Mouse (Mus musculus): ENCODE measurements around the gene Bcl3. TPM values are rescaled to one million over a fixed set of nuclear protein-coding genes. Genes with fewer than 3 reads are reported as not detected.

The Bcl3 gene
- 0.52 and 0.64 TPM in 2 replicates for polyA plus RNA-seq (2016; fragmentation: Nextera tagmentation; extraction: Ambion mirVana)

DNA sequence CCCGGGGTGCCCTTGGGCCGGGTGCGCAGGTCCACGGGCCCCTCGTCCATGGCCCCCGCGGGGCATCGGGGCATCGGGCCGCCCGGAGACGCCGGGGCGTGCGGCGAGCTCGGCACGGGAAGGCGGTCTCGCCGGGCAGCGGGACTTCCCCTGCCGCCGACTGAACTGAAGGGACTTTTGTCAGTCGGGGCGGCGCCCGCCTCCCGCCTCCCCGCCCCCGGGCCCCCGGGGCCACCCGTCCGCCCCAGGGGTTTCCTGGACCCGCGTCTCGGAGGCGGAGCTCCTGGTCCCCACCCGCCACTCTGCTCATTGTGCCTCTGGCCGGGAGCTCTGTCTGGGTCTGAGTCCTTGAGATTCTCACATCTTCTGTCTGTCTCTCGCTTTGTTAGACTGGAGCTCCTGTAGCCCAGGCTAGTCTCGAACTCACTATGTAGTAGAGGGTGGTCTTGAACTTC lies at the start of gene Bcl3:
Gene Bcl3, minus strand, starts transcription at position 167 of the 455 bp plus-strand sequence.
- WGBS = 1% methylated on average over 34 of the region's 42 CpGs
- Histone ChIP-seq H3K9ac (replicated peaks) (peak within 1 kb of the TSS; percentile 41; the same call in 1 of the 2 replicates), H3K36me3 (no peaks in the 10 kb centered on the region), H3K27ac (replicated peaks) (no peak within 1 kb of the TSS), H3K9me3 (peaks cover 7% of the 10 kb centered on the region; the same call in 1 of the 2 replicates), H3K4me2 (replicated peaks) (peak within 1 kb of the TSS; percentile 50), H3K4me3 (peak within 1 kb of the TSS; percentile 37), H3K27me3 (peaks cover 56% of the 10 kb centered on the region), H3K4me1 (peaks cover 18% of the 10 kb centered on the region)
- ATAC-seq (ENCODE audit: low FRiP score, low read depth) = no peak

DNA sequence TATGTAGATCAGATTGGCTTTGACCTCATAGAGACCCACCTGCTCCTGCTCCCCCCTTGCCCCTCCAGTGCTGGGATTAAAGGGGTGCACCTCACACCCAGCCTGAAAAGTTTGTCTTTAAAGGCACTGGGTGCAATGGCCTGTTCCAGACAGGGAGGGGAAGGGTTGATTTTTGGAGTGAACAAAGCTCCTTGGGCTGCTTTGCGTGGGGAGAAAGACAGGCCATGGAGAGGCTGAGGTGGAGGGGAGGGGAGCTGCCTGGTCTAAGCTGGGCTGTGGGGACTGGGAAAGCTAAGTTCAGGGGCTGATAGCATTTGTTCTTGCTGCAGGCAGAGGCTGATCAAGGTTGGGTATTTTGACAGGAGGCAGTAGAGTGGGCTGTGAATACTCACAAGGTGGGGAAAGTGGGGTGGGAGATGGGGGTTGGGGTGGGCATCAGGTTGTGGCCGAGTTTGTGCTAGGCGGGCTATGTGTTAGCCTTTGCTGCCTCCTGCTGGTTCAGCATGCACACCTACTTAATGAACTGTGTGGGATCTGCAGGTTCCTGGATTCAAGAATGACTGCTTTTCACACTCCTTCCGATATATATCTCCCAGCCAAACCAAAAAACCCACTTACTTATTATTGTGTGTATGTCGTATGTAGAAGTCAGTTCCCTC lies 49.5 kb upstream of the Bcl3 start:
- Histone ChIP-seq H3K36me3 (no peaks in the 10 kb centered on the region), H3K4me3 (no peak overlapping the region), H3K4me2 (replicated peaks) (no peak overlapping the region), H3K9ac (replicated peaks) (no peak overlapping the region), H3K9me3 (no peaks in the 10 kb centered on the region), H3K4me1 (no peaks in the 10 kb centered on the region), H3K27ac (replicated peaks) (no peak overlapping the region), H3K27me3 (no peaks in the 10 kb centered on the region)
- WGBS = 47% methylated on average over 5 of the region's 5 CpGs
- no peak for ATAC-seq (ENCODE audit: low FRiP score, low read depth)

DNA sequence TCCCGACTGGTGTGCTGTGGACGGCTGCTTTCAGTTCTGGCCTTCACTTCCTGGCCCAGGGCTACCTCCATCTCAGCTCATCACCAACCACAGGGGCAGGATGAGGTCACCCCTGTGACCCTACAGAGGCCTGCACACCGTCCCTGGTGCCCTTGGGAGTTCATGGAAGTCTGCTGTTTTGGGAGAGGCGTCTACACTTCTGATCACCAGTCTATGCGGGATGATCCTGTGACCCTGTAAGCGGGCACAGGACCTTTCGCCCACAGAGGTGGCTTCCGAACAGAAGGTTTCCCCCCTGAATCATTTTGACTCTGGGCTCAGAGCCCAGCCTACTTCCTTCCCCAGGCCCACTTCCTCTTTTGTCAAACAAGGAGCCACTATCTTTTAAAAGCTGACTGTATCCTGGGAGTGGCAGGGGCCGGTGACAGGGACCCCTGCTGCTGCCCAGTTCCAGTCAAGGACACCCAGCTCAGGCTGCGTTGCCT lies 48.6 kb upstream of the Bcl3 start:
- Histone ChIP-seq H3K27me3 (no peaks in the 10 kb centered on the region), H3K9me3 (no peaks in the 10 kb centered on the region), H3K9ac (replicated peaks) (no peak overlapping the region), H3K4me3 (no peak overlapping the region), H3K27ac (replicated peaks) (no peak overlapping the region), H3K36me3 (no peaks in the 10 kb centered on the region), H3K4me2 (replicated peaks) (no peak overlapping the region), H3K4me1 (no peaks in the 10 kb centered on the region)
- WGBS = 70% methylated on average over 10 of the region's 10 CpGs
- ATAC-seq (ENCODE audit: low FRiP score, low read depth) = no peak

DNA sequence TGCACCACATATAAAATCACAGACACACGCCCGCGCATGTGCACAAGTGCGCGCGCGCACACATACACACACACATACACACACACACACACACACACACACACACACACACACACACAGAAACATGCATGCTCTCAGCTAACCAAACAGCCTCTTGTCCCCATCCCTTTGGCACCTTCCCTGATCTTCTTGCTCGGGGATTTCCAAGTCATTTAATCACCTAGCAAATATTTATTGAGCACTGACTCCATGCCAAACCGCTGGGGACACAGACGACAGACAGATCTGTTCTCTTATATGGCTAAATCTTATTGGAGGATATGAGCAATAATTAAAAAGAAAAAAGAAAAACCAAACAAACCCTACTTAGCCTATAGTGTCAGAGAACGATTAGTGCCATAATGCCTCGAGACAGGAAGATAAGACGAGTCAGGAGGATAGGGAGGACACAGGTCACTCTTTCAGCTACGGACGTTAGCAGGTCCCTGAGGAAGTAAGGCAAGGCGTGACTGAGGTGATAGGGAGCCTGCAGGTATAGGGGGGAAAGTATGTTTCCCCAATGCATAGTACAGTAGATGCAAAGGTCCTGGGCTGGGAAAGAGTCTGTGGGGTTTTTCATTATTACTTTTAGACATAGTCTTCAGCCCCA lies 45.3 kb upstream of the Bcl3 start:
- WGBS = 86% methylated on average over 16 of the region's 16 CpGs
- no peaks in the 10 kb centered on the region for H3K27me3 ChIP-seq
- H3K9me3 ChIP-seq = no peaks in the 10 kb centered on the region
- H3K4me1 ChIP-seq = no peaks in the 10 kb centered on the region
- H3K4me2 ChIP-seq (replicated peaks) = no peak overlapping the region
- no peaks in the 10 kb centered on the region for H3K36me3 ChIP-seq
- H3K4me3 ChIP-seq = no peak overlapping the region
- H3K9ac ChIP-seq (replicated peaks) = no peak overlapping the region
- no peak for ATAC-seq (ENCODE audit: low FRiP score, low read depth)
- no peak overlapping the region for H3K27ac ChIP-seq (replicated peaks)

DNA sequence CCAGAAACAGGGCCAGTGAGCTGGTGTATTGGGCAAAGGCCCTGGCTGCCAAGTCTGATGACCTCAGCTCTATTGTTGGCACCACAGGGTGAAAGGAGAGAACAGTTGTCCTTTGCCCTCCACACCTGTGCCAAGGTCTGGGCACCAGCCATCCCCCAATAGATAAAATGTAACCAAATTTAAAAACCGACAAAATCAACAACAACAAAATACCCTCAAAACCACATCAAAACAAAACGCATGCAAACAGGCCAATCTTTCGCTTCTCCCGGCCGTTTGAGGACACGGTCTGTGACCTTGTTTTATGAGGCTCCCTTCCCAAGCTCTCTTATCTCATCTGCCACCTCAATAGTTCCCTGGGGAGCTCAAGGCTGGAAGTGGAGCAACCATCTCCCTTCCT lies 43.9 kb upstream of the Bcl3 start:
- Histone ChIP-seq H3K9ac (replicated peaks) (no peak overlapping the region), H3K4me1 (no peaks in the 10 kb centered on the region), H3K9me3 (no peaks in the 10 kb centered on the region), H3K27me3 (no peaks in the 10 kb centered on the region), H3K4me3 (no peak overlapping the region), H3K27ac (replicated peaks) (no peak overlapping the region), H3K4me2 (replicated peaks) (no peak overlapping the region), H3K36me3 (no peaks in the 10 kb centered on the region)
- WGBS = 88% methylated on average over 6 of the region's 6 CpGs
- no peak for ATAC-seq (ENCODE audit: low FRiP score, low read depth)

DNA sequence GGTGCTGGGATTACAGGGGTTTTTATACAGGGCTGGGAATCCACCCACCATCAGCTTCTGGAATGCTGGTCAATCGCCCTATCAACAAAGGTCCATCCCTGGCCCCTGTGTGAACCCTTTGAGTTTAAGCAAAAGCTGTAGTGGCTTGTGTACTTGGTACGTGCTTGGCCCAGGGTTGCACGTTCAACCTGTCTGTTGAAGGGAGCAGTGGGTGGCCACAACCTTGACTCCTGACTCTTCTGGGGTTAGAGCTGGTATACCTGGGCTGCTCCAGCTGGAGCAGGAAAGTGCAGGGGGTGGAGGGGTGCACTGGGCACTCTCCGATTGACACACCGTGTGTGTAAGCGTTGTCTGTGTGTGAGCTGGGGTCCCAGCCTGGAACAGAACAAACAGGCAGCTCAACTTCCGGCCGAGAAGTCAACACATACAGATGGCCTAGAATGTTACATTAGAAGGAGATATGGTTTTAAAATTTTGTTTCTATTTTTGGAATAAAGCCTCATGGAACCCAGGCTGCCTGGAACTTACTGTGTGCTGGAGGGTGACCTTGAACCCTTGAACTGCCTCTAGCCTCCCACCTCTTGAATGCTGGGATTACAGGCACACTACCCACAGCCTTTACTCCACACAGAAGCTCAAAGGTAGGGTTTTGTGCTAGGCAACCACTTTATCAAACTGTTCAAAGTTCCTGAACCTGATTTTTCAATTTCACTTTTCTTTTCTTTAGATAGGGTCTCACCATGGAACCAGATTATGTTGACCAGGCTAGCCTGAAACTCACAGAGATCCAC lies 42.9 kb upstream of the Bcl3 start:
- H3K27ac ChIP-seq (replicated peaks) = no peak overlapping the region
- WGBS = 85% methylated on average over 8 of the region's 8 CpGs
- ATAC-seq (ENCODE audit: low FRiP score, low read depth) = no peak

DNA sequence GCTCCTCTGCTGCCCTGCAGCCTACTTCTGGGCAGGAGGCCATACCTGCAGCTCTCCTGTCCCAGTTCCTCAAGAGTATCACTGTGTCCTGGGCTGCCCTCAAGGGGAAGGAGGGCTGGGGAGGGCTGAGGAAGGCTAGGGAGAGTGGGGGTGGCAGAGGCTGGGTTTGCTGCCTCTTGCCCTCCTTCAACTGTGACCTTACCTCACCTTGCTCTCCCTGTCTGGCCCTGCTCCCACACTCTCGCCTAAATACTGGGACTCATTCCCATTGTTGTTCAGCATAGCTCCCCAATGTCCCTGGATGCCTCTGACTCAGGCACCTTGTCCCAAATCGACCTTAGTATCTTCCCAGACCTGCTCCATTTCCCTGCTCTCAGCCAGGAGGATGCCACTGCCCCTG lies 41.7 kb upstream of the Bcl3 start:
- H3K27me3 ChIP-seq = no peaks in the 10 kb centered on the region
- H3K27ac ChIP-seq (replicated peaks) = no peak overlapping the region
- H3K4me3 ChIP-seq = no peak overlapping the region
- no peaks in the 10 kb centered on the region for H3K4me1 ChIP-seq
- no peaks in the 10 kb centered on the region for H3K9me3 ChIP-seq
- 36% methylated on average over 2 of the region's 2 CpGs for WGBS
- ATAC-seq (ENCODE audit: low FRiP score, low read depth) = no peak
- no peak overlapping the region for H3K9ac ChIP-seq (replicated peaks)
- H3K36me3 ChIP-seq = no peaks in the 10 kb centered on the region
- H3K4me2 ChIP-seq (replicated peaks) = no peak overlapping the region

More for the DNA sequence above, 42.9 kb upstream of the Bcl3 start:
- no peaks in the 10 kb centered on the region for H3K4me1 ChIP-seq
- H3K4me3 ChIP-seq = no peak overlapping the region
- no peak overlapping the region for H3K4me2 ChIP-seq (replicated peaks)
- no peaks in the 10 kb centered on the region for H3K36me3 ChIP-seq
- no peaks in the 10 kb centered on the region for H3K9me3 ChIP-seq
- no peak overlapping the region for H3K9ac ChIP-seq (replicated peaks)
- H3K27me3 ChIP-seq = no peaks in the 10 kb centered on the region

DNA sequence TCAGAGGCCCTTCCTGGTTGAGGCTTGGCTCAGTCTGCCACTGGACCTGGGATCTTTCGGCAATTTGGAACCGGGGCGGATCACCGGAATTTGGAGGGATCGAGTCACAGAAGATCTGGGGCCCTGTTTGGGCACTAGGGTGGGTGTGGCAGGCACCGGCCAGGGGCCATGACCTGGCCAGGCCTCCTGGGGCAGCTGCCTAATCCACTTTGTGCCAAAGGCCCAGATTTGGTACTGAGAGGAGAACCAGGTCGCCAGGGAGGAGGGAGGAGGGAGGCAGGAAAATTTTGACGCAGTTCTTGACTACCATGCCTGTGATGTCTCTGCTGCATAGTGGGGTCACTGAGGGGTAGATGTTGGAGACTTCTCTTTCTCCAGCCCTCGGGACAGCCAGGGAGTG lies 38.6 kb upstream of the Bcl3 start, which contains the start of gene Ceacam16:
Gene Ceacam16, minus strand, starts transcription at position 101 of the 400 bp plus-strand sequence.
- Histone ChIP-seq H3K4me3 (no peak within 1 kb of the TSS), H3K4me1 (no peaks in the 10 kb centered on the region), H3K27me3 (no peaks in the 10 kb centered on the region), H3K9ac (replicated peaks) (no peak within 1 kb of the TSS), H3K36me3 (no peaks in the 10 kb centered on the region), H3K9me3 (no peaks in the 10 kb centered on the region), H3K27ac (replicated peaks) (no peak within 1 kb of the TSS), H3K4me2 (replicated peaks) (no peak within 1 kb of the TSS)
- WGBS = 82% methylated on average over 9 of the region's 9 CpGs
- no peak for ATAC-seq (ENCODE audit: low FRiP score, low read depth)

DNA sequence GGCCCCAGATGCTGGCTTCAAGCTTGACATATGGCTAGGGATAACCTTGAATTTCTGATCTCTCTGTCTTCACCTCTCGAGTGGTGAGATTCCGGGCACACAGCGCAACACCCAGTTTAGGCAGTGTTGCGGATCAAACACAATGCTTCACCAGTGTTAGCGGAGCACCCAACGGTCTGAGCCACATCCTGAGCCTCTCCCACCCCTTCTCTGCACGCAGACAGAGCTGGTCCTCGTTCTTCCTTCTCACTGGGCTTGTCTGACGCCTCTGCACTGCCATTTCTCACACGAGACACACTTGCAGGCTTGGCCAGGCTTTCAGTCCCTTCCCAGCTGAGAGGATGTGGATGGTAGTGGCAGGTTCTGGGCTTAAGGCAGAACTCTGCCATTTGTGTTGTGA lies 37.2 kb upstream of the Bcl3 start:
- H3K9ac ChIP-seq (replicated peaks) = no peak overlapping the region
- ATAC-seq (ENCODE audit: low FRiP score, low read depth) = no peak
- no peaks in the 10 kb centered on the region for H3K9me3 ChIP-seq
- H3K4me1 ChIP-seq = no peaks in the 10 kb centered on the region
- no peaks in the 10 kb centered on the region for H3K36me3 ChIP-seq
- no peak overlapping the region for H3K4me2 ChIP-seq (replicated peaks)
- 82% methylated on average over 10 of the region's 10 CpGs for WGBS
- H3K27ac ChIP-seq (replicated peaks) = no peak overlapping the region
- no peaks in the 10 kb centered on the region for H3K27me3 ChIP-seq
- no peak overlapping the region for H3K4me3 ChIP-seq

DNA sequence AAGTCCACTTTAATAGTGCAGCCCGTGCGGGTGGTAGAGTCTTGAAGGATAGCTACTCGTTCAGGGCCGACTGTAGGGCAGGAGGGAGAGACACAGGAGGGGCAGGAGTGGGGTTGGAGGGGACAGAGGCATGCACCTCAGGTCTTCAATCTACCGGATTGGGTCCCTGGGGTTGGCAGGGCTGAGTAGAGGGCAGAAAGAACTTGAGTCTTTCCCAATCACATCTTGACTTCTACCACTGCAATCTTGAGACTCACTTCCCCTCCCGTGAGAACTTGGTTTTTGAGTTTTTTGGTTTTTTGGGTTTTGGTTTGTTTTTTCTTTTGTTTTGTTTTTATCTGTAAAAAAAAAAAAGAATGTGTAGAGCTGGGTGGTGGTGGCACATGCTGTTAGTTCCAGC lies 33.7 kb upstream of the Bcl3 start:
- Histone ChIP-seq H3K4me3 (no peak overlapping the region), H3K9ac (replicated peaks) (no peak overlapping the region), H3K4me2 (replicated peaks) (no peak overlapping the region), H3K9me3 (no peaks in the 10 kb centered on the region), H3K27me3 (peaks cover 17% of the 10 kb centered on the region), H3K4me1 (no peaks in the 10 kb centered on the region), H3K36me3 (no peaks in the 10 kb centered on the region), H3K27ac (replicated peaks) (no peak overlapping the region)
- no peak for ATAC-seq (ENCODE audit: low FRiP score, low read depth)
- 84% methylated on average over 6 of the region's 6 CpGs for whole genome bisulfite sequencing

DNA sequence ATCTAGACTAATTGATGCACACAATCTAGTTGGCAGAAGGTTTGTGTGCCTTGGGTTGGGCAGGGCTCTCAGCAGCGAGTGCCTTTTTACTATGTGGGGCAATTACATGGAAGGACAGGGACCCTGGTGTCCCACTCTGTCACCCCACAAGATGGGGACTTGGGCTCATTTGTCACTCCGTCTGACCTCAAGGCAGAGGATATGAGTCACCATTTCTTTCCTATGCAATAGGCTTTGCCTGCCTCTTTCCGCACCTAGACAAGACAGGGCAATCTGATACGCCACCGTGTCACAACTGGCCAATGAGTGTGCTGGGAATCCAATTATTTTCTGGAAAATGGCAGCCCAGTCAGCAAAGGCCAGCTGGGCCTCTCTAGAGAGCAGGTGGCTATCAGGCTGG lies 33.1 kb upstream of the Bcl3 start:
- H3K4me1 ChIP-seq = no peaks in the 10 kb centered on the region
- H3K9me3 ChIP-seq = no peaks in the 10 kb centered on the region
- 86% methylated on average over 5 of the region's 5 CpGs for WGBS
- H3K27ac ChIP-seq (replicated peaks) = no peak overlapping the region
- no peak overlapping the region for H3K4me3 ChIP-seq
- no peak overlapping the region for H3K4me2 ChIP-seq (replicated peaks)
- peaks cover 20% of the 10 kb centered on the region for H3K27me3 ChIP-seq
- H3K9ac ChIP-seq (replicated peaks) = no peak overlapping the region
- no peaks in the 10 kb centered on the region for H3K36me3 ChIP-seq
- ATAC-seq (ENCODE audit: low FRiP score, low read depth) = no peak

DNA sequence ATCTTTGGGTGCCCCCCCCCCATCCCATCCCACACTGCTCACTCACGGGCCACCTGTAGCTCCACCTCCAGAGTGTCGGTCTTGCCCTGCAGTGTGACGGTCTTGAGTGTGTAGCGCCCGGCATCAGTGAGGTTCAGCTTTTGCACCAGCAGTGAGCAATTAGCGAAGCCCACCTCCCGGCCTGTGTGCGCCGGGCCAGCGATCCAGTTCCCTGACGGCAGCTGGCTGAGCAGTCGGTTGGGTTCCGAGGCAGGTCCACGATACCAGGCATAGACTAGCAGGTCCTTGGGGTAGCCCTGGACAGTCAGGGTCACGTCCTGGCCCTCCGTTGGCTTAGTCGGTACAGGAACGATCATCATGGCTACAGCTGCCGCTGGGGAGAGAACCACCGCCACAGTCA lies 31.0 kb upstream of the Bcl3 start:
- Histone ChIP-seq H3K27ac (replicated peaks) (no peak overlapping the region), H3K4me3 (no peak overlapping the region), H3K27me3 (peaks cover 26% of the 10 kb centered on the region), H3K9me3 (no peaks in the 10 kb centered on the region), H3K36me3 (no peaks in the 10 kb centered on the region), H3K9ac (replicated peaks) (no peak overlapping the region), H3K4me2 (replicated peaks) (no peak overlapping the region), H3K4me1 (no peaks in the 10 kb centered on the region)
- WGBS = 93% methylated on average over 20 of the region's 20 CpGs
- ATAC-seq (ENCODE audit: low FRiP score, low read depth) = no peak
